Mouse (Mus musculus) intestine, embryonic 15.5 days (tissue): Measurements from ENCODE around the gene Ublcp1. TPM values are rescaled to one million over a fixed set of nuclear protein-coding genes. Genes with fewer than 3 reads are reported as not detected.

Experiments used
- ATAC-seq: fragments of 200-750 bp; cut with Nextera tagmentation; 2 replicates; pipeline ENCODE4 v1.8.0; 2017; ENCODE audit warnings: moderate TSS enrichment, moderate library complexity
- H3K27ac ChIP-seq: fragments of 300-500 bp; sonication (generic); 2 replicates; pipeline ENCODE4 v1.5.1; 2015; ENCODE audit warnings: mild to moderate bottlenecking, inconsistent platforms
- H3K27me3 ChIP-seq: fragments of 300-500 bp; sonication (generic); replicated peaks from 2 replicates; pipeline ENCODE4 v1.6.1; 2015; ENCODE audit warnings: inconsistent platforms
- H3K36me3 ChIP-seq: fragments of 300-500 bp; sonication (generic); 2 replicates; pipeline ENCODE4 v1.6.1; 2015; ENCODE audit warnings: inconsistent platforms
- H3K4me1 ChIP-seq: fragments of 300-500 bp; sonication (generic); replicated peaks from 2 replicates; pipeline ENCODE4 v1.6.1; 2015; ENCODE audit warnings: inconsistent platforms
- H3K4me2 ChIP-seq: fragments of 300-500 bp; sonication (generic); replicated peaks from 2 replicates; pipeline ENCODE4 v1.6.1; 2015; ENCODE audit warnings: mild to moderate bottlenecking, inconsistent platforms
- H3K4me3 ChIP-seq: fragments of 300-500 bp; sonication (generic); replicated peaks from 2 replicates; pipeline ENCODE4 v1.5.1; 2015; ENCODE audit warnings: inconsistent platforms
- H3K9ac ChIP-seq: fragments of 300-500 bp; sonication (generic); 2 replicates; pipeline ENCODE4 v1.6.1; 2015; ENCODE audit warnings: inconsistent platforms
- H3K9me3 ChIP-seq: fragments of 300-500 bp; sonication (generic); 2 replicates; pipeline ENCODE4 v1.6.1; 2016; ENCODE audit warnings: inconsistent platforms
- WGBS: fragments of 180-500 bp; shearing (Covaris S2); methylation state at CpG from one replicate; pipeline ENCODE4 v1.1.7; 2015; 5-methylcytosine and 5-hydroxymethylcytosine counted together
- polyA plus RNA-seq: library from polyadenylated mRNA; unstranded; fragments of >200 nt; fragmentation: Nextera tagmentation; extraction: Ambion mirVana; gene quantifications from 2 replicates; pipeline ENCODE4 v1.2.1, GENCODE M21; 2015

Ublcp1 gene
- polyA plus RNA-seq: 55.1 and 56.9 TPM in 2 replicates

DNA sequence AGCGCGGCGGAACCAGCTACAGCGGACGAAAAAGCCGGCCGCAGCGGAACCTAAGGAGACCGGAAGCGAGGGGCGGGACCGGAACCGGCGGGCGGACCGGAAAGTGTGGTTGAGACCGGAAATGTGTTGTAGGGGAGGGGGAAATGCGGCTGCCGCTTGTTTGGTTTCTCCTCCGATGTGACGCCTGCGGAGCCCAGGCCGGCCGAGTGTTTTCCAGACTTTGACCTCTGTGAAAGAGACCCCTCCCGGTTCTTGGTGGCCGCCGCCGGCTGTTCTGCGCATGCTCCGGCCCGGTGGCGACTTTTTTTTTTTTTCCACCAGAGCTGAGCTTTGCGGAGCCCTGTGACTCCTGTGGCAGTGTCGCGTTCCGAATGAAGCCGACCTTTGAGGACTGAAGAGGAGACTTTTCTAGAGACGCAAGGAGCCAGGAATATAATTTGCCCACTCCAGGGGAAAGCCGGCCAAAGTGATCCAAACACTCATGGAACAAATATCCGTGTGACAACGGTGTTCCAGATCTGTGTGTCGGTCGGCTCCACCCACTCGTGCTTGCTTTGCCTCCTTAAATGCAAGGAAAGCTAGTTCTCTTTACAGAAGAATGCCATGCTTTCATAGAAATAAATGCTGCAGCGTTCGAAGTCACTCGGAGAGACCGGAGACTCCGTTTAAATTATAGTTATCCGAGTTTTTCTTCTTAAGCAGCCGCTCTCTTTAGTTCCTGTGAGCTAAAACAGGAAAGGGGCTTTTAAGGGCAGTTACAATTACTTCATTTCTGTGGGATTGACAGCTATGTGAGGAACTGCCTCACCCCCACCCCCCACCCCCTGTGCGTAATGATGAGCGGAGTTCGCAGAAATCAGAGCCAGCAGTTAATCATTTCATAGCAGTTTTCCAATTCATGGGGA lies at the start of gene Ublcp1:
Ublcp1 (minus strand) TSS at position 67 of the 905 bp plus-strand sequence.
- Histone ChIP-seq H3K9ac (peak within 1 kb of the TSS; percentile 89), H3K4me1 (0 out of 2 replicates have a peak, but pooled peaks cover 7% of the 10 kb centered on the region), H3K27ac (peak within 1 kb of the TSS; percentile 89), H3K36me3 (no peaks in the 10 kb centered on the region), H3K9me3 (no peaks in the 10 kb centered on the region), H3K4me2 (peak within 1 kb of the TSS; percentile 90), H3K4me3 (peak within 1 kb of the TSS; percentile 97), H3K27me3 (no peaks in the 10 kb centered on the region)
- under 1% methylated on average over 54 of the region's 54 CpGs for WGBS
- ATAC-seq: peak; percentile 95

DNA sequence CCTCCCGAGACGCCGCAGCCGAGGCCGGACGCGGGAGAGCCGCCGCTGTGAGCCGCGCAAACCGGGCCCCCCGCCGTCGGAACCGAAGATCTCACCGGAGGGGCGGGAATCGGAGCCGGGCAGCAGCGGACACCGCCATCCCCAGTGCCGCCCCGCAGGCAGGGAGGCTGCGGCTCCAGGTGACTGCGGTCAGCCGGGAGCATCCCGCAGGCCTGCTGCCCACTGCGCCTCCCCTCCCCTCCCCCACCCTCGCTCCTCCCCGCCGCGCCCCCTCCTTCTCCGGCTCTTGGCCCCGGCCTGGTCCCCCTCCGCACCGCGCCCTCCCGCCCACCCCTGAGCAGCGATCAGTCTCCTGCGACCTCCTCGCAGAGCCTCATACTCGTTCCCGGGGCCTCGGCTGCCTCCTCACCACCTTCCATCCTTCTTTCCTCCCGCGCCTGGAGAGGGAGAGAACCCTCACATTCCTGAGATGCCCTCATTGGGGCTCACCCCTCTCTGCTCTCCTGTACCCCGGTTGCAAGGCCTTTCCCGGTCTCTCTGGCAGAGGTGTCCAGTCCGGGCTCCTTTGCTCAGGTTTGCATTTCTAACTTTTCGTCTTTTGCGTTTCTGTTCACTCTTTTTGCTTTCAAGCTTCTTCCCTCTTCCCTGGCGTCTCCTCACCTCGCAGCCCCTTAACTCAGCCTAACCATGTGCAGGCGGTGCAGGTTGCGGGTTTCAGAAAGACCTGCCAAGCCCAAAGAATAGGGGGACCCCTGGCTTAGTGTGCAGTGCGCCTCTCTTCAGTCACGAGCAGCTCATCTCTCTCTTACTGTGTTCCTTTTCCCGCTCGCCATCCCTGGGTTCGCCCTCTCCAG lies 49.0 kb upstream of the Ublcp1 start:
- Histone ChIP-seq H3K4me2 (peak overlapping the region; percentile 87), H3K36me3 (no peaks in the 10 kb centered on the region)
- 0% methylated on average over 56 of the region's 61 CpGs for WGBS

DNA sequence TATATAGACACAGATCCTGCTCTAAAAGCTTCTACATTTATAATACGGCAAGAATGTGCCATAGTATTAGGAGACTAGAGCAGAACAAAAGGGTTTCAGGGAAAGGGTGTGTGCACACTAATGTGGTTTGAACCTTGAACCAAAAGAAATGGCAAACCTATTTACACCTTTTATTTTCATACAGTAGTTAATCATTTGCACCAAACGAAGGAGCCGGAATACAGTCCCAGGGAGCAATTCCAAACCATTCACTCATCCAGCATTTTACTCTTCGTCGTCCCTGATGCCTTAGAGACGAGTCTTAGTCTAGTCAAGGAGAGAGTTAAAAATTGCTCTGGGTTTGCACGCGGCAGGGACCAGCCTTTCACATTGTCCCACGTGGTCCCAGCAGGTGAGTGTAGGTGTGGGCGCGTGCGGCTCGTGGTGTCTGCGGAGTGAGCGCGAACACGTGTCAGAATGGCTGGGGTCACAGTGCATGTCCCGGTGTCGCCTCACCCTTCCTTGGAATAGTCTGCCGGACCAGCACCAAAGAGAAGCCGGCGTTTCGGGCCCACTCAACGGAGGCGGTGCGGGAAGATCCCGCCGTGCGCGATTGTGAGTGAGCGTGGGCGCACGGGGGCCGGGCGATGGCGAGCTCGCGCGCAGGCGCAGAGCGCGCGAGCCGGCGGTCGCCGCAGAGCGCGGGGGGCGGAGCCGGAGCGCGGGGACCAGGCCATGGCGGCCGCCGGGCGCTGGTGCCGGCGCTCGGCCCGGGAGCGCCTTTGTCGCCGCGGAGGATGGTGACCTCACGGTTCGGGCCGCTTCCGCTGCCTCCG lies 48.2 kb upstream of the Ublcp1 start, which contains the start of gene Rnf145:
Rnf145 (plus strand) TSS at position 684 of the 815 bp plus-strand sequence.
- H3K9ac ChIP-seq: peak within 1 kb of the TSS; percentile 93
- peak within 1 kb of the TSS; percentile 99 for H3K4me3 ChIP-seq
- ATAC-seq: peak; percentile 88
- peak within 1 kb of the TSS; percentile 93 for H3K27ac ChIP-seq
- H3K4me2 ChIP-seq: peak within 1 kb of the TSS; percentile 87
- H3K27me3 ChIP-seq: no peaks in the 10 kb centered on the region
- H3K36me3 ChIP-seq: no peaks in the 10 kb centered on the region
- H3K4me1 ChIP-seq: peaks cover 18% of the 10 kb centered on the region
- WGBS: under 1% methylated on average over 69 of the region's 70 CpGs
- H3K9me3 ChIP-seq: no peaks in the 10 kb centered on the region

More for the DNA sequence above, 49.0 kb upstream of the Ublcp1 start:
- Histone ChIP-seq H3K9me3 (no peaks in the 10 kb centered on the region), H3K27me3 (no peaks in the 10 kb centered on the region), H3K4me1 (peaks cover 18% of the 10 kb centered on the region), H3K27ac (peak overlapping the region; percentile 93), H3K4me3 (peak overlapping the region; percentile 99), H3K9ac (peak overlapping the region; percentile 93)
- ATAC-seq: peak; percentile 46

DNA sequence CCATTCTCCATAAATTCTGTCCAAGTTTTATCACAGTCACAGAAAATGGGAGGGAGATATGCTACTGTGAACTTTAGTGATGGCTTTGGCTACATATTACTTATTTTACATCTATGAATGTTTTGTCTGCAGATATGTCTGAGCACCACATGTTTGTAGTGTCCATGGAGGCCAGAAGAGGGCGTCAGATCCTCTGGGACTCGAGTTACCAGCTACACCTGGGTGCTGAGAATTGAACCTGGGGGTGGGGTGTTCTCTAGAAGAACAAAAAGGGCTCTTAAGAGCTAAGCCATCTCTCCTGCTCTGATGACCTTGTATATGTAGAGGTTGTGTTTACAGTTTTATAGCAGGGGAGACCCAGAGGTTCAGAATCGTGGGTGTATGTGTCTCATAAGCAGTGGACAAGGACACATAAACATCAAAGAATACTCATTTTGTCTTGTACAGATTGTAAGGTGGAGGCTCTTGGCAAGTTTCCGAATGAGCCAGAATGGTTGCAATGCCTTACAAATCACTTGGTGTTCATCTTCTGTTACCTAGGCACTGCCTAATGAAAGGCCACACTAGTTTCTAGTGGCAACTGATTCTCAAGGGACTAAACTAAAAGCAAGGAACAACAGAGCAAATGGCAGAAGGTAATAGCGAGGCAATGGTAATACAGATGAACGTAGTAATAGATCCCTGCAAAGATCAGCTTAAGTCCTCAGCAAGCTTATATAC lies 47.4 kb upstream of the Ublcp1 start:
- peak overlapping the region; percentile 93 for H3K27ac ChIP-seq
- H3K9ac ChIP-seq: no peak overlapping the region
- peak overlapping the region; percentile 99; the same call in 1 of the 2 replicates for H3K4me3 ChIP-seq
- ATAC-seq: no peak
- no peaks in the 10 kb centered on the region for H3K9me3 ChIP-seq
- no peaks in the 10 kb centered on the region for H3K27me3 ChIP-seq
- H3K4me1 ChIP-seq: peaks cover 21% of the 10 kb centered on the region
- peak overlapping the region; percentile 87 for H3K4me2 ChIP-seq
- WGBS: 35% methylated on average over 6 of the region's 6 CpGs
- H3K36me3 ChIP-seq: no peaks in the 10 kb centered on the region

DNA sequence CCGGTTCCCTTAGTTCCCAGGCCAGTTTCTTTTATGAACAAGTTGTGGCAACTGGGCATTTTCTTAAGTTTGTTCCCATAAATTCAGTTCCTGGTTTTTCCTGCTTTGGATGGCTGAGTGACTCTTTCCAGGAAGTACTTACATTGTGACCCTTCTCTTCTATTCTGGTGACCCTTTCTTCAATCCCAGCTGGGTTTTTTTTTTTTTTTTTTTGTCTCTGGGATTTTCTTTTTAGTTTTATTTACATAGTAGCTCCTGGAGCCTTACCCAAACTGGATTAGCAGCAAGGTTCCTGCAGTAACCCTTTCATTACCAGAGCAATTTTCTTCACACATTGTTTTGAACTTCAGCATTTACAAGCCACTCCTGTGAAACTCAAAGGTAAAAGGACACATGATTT lies 46.1 kb upstream of the Ublcp1 start:
- 0 out of 2 replicates have a peak overlapping the region, but pooled peaks have one; percentile 9 for H3K27ac ChIP-seq
- H3K9me3 ChIP-seq: no peaks in the 10 kb centered on the region
- no peak overlapping the region for H3K4me2 ChIP-seq
- H3K4me1 ChIP-seq: peaks cover 13% of the 10 kb centered on the region; the same call in 1 of the 2 replicates
- WGBS: 15% methylated on average over 1 of the region's 1 CpGs
- H3K4me3 ChIP-seq: no peak overlapping the region
- H3K36me3 ChIP-seq: no peaks in the 10 kb centered on the region
- H3K9ac ChIP-seq: no peak overlapping the region
- no peak for ATAC-seq
- H3K27me3 ChIP-seq: no peaks in the 10 kb centered on the region

DNA sequence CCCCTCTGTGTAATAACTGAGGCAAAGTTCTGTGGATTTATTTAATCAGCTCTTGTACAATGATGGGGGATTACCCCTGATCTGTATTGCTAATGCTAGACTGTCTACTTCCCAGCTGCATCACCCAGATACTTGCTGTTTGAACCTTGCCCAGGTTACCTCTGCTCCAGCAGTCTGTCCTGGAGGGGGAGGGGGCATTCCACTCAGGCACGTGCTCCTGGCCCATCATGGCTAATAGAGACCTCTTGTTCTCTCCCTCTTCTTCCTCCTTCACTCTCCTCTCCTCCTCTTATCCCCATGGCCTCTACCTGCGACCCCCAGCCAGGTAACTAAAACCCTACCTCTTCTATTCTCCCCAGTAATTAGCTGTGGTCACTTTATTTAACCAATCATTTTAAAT lies 44.4 kb upstream of the Ublcp1 start:
- Histone ChIP-seq H3K27me3 (no peaks in the 10 kb centered on the region), H3K4me2 (no peak overlapping the region), H3K9ac (no peak overlapping the region), H3K9me3 (no peaks in the 10 kb centered on the region), H3K4me3 (no peak overlapping the region), H3K4me1 (peaks cover 13% of the 10 kb centered on the region; the same call in 1 of the 2 replicates), H3K36me3 (no peaks in the 10 kb centered on the region), H3K27ac (no peak overlapping the region)
- WGBS: 60% methylated on average over 2 of the region's 2 CpGs
- no peak for ATAC-seq

DNA sequence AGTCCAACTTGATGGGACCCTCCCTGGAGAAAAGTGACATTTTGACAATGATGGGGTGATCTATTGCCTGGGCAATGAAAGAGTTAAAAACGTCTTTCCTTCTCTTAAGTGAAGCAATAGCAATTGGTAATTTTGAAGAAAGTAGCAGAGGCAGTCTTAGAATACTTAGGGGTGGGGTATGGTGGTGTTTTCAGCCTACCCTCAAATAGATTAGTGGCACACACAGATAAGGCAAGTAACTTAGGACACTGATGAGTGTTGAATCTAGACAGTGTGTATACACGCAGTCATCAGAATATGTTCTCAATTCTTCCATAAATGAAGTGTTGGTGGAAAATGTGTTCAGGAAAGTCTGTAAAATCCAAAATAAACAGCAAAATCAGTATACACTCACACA lies 42.7 kb upstream of the Ublcp1 start:
- Histone ChIP-seq H3K9me3 (no peaks in the 10 kb centered on the region), H3K36me3 (no peaks in the 10 kb centered on the region), H3K27ac (no peak overlapping the region), H3K9ac (no peak overlapping the region), H3K4me1 (peaks cover 12% of the 10 kb centered on the region; the same call in 1 of the 2 replicates), H3K4me3 (no peak overlapping the region), H3K27me3 (no peaks in the 10 kb centered on the region), H3K4me2 (no peak overlapping the region)
- WGBS: 55% methylated on average over 2 of the region's 2 CpGs
- no peak for ATAC-seq

DNA sequence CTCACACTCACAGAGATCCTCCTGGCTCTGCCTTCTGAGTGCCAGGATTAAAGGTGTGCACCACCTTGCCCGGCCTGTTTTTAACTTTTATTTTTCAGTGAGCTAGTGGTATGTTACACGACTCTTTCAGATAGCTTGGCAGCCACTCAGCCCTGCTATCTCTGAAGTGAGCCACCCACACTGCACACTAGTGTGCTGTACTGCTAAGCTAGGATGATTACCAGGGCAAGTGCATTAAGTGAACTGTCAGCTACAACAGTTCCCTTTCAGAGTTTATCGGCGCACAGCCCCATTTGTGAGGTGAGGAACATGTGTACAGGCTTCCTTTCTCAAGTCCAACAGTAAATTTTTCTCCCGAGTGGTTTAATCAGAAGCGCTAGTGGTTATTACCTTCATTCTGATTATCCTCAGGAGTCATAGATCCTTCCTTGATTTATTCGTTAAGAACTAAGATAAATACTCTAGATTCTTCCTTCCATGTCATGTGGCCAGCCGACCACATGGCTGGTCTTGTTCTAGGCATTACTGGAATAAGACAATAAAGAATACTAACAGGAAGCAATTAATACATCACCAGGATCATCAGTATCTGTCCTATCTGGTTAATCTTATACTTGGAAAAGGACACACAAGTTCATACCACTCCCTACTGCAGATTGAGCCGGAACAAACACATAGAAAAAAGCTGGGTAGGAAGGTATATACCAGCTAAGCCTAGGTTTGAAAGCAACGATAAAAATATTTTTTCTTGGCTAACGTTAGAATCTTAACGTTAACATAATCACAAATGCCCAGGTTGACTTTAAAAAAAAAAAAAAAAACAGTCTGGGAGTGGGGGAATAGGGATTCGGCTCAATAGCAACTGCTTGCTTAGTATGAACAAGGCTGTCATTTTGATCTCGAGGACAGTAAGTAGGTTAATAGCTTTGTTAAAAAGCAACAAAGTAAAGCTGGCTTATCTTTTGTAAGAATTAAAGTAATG lies 42.0 kb upstream of the Ublcp1 start:
- Histone ChIP-seq H3K9me3 (no peaks in the 10 kb centered on the region), H3K27me3 (no peaks in the 10 kb centered on the region), H3K27ac (no peak overlapping the region), H3K4me2 (no peak overlapping the region), H3K4me3 (no peak overlapping the region), H3K4me1 (peaks cover 5% of the 10 kb centered on the region; the same call in 1 of the 2 replicates), H3K36me3 (no peaks in the 10 kb centered on the region), H3K9ac (no peak overlapping the region)
- 58% methylated on average over 14 of the region's 14 CpGs for WGBS
- ATAC-seq: peak; percentile 64

DNA sequence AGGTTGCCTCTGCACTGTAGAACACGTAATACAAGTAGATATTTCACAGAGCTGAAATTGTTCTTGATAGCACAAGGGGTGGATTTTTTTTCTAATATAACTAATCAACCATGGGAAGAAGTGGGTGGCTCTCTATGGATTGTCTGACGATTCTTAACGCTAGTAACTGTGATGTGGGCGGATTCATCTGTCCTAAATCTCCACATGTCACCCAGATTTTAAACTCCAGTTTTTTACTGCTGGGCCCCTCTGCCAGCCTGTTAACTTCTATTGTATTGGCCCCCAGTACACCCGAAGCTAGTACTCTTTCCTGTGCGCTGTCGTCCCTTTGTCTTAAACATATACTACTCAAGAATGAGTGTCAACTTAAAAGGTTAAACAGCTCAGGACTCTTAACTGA lies 40.1 kb upstream of the Ublcp1 start:
- no peak overlapping the region for H3K4me3 ChIP-seq

DNA sequence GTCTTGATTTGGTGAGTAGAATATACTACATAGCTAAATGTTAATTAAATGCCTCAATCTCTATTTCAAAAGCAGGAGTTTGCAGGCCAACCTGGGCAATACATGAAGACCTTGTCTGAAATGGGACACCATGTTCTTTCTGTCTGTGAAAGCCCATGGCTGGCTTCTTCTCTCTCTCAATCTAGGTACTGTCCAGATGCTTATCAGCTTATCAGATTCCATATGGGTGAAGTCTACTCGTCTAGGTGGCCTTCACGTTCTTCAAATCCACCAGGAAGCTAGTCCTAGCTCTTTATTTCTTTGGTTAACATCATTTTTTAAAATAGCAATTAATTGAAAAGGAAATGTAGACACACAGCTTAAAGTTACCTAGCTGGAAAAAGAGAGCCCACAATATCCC lies 39.6 kb upstream of the Ublcp1 start:
- Histone ChIP-seq H3K36me3 (no peaks in the 10 kb centered on the region), H3K27me3 (no peaks in the 10 kb centered on the region), H3K9ac (no peak overlapping the region), H3K4me2 (no peak overlapping the region), H3K27ac (no peak overlapping the region), H3K4me3 (no peak overlapping the region), H3K9me3 (no peaks in the 10 kb centered on the region), H3K4me1 (0 out of 2 replicates have a peak, but pooled peaks cover 3% of the 10 kb centered on the region)
- WGBS: 83% methylated on average over 2 of the region's 2 CpGs
- no peak for ATAC-seq

More for the DNA sequence above, 40.1 kb upstream of the Ublcp1 start:
- ATAC-seq: no peak
- H3K27ac ChIP-seq: no peak overlapping the region
- H3K9me3 ChIP-seq: no peaks in the 10 kb centered on the region
- no peak overlapping the region for H3K9ac ChIP-seq
- WGBS: 87% methylated on average over 7 of the region's 7 CpGs
- H3K4me2 ChIP-seq: no peak overlapping the region
- no peaks in the 10 kb centered on the region for H3K36me3 ChIP-seq
- 0 out of 2 replicates have a peak, but pooled peaks cover 3% of the 10 kb centered on the region for H3K4me1 ChIP-seq
- no peaks in the 10 kb centered on the region for H3K27me3 ChIP-seq
